Mouse (Mus musculus) hindbrain, embryonic 14.5 days (tissue): ENCODE results near the gene Mapk1. TPM values are rescaled to one million over a fixed set of nuclear protein-coding genes. Genes with fewer than 3 reads are reported as not detected.

ENCODE experiments used
- ATAC-seq: fragments of 200-750 bp; cut with Nextera tagmentation; 2 replicates; pipeline ENCODE4 v1.8.0; 2017; ENCODE audit warnings: moderate number of reproducible peaks, mild to moderate bottlenecking, moderate TSS enrichment, moderate library complexity; ENCODE audit not compliant: low FRiP score
- DNase-seq: peaks from one replicate; pipeline ENCODE4 v3.0.0-alpha.2; 2015; ENCODE audit warnings: low spot score
- H3K27ac ChIP-seq: fragments of 300-500 bp; sonication (generic); 2 replicates; pipeline ENCODE4 v1.5.1; 2014; ENCODE audit warnings: mild to moderate bottlenecking, moderate library complexity
- H3K27me3 ChIP-seq: fragments of 300-500 bp; sonication (generic); 2 replicates; pipeline ENCODE4 v1.6.1; 2014; ENCODE audit warnings: mild to moderate bottlenecking, low read length, mixed read lengths; ENCODE audit not compliant: control insufficient read depth, insufficient read depth
- H3K36me3 ChIP-seq: fragments of 300-500 bp; sonication (generic); replicated peaks from 2 replicates; pipeline ENCODE4 v1.6.1; 2014; ENCODE audit not compliant: control insufficient read depth, insufficient read depth
- H3K4me1 ChIP-seq: fragments of 300-500 bp; sonication (generic); replicated peaks from 2 replicates; pipeline ENCODE4 v1.6.1; 2014; ENCODE audit warnings: antibody characterized with exemption, low read length, mixed read lengths; ENCODE audit not compliant: control insufficient read depth, insufficient read depth
- H3K4me2 ChIP-seq: fragments of 300-500 bp; sonication (generic); replicated peaks from 2 replicates; pipeline ENCODE4 v1.6.1; 2014; ENCODE audit warnings: mild to moderate bottlenecking, moderate library complexity
- H3K4me3 ChIP-seq: fragments of 300-500 bp; sonication (generic); replicated peaks from 2 replicates; pipeline ENCODE4 v1.5.1; 2014; ENCODE audit warnings: mild to moderate bottlenecking, low read length
- H3K9ac ChIP-seq: fragments of 300-500 bp; sonication (generic); 2 replicates; pipeline ENCODE4 v1.6.1; 2014
- H3K9me3 ChIP-seq: fragments of 300-500 bp; sonication (generic); 2 replicates; pipeline ENCODE4 v1.6.1; 2016; ENCODE audit warnings: low read length; ENCODE audit not compliant: control insufficient read depth
- WGBS: fragments of 180-500 bp; shearing (Covaris S2); extraction: QIAGEN DNeasy Blood & Tissue Kit; methylation state at CpG from one replicate; pipeline ENCODE4 v1.1.7; 2014; 5-methylcytosine and 5-hydroxymethylcytosine counted together
- polyA plus RNA-seq: library from polyadenylated mRNA; unstranded; fragments of >200 nt; fragmentation: Nextera tagmentation; extraction: Ambion mirVana; gene quantifications from 2 replicates; pipeline ENCODE4 v1.2.1, GENCODE M21; 2014

Gene Mapk1
- polyA plus RNA-seq, 1 experiment from 2014 or later = 223 TPM

GRCm38 (mm10) chr16:17041417-17041816, 58.2 kb downstream of the Mapk1 start:
- no peak overlapping the region for H3K4me2 ChIP-seq
- 90% methylated on average over 1 of the region's 1 CpGs for WGBS
- H3K27me3 ChIP-seq = no peaks in the 10 kb centered on the region
- DNase-seq = no peak
- peaks cover 96% of the 10 kb centered on the region for H3K36me3 ChIP-seq
- H3K4me3 ChIP-seq = no peak overlapping the region
- no peaks in the 10 kb centered on the region for H3K4me1 ChIP-seq
- no peaks in the 10 kb centered on the region for H3K9me3 ChIP-seq
- H3K9ac ChIP-seq = no peak overlapping the region
- ATAC-seq = no peak
- no peak overlapping the region for H3K27ac ChIP-seq

GRCm38 (mm10) chr16:17044320-17044719, 61.1 kb downstream of the Mapk1 start:
- no peaks in the 10 kb centered on the region for H3K9me3 ChIP-seq
- DNase-seq (no peak), ATAC-seq (no peak)
- H3K27ac ChIP-seq = no peak overlapping the region
- H3K36me3 ChIP-seq = peaks cover 86% of the 10 kb centered on the region
- no peak overlapping the region for H3K4me2 ChIP-seq
- H3K4me3 ChIP-seq = no peak overlapping the region
- H3K27me3 ChIP-seq = no peaks in the 10 kb centered on the region
- WGBS = 85% methylated on average over 3 of the region's 3 CpGs
- H3K9ac ChIP-seq = no peak overlapping the region
- H3K4me1 ChIP-seq = no peaks in the 10 kb centered on the region

GRCm38 (mm10) chr16:17045287-17045686, 62.1 kb downstream of the Mapk1 start:
- Histone ChIP-seq H3K27ac (no peak overlapping the region), H3K4me1 (no peaks in the 10 kb centered on the region), H3K9me3 (no peaks in the 10 kb centered on the region), H3K36me3 (peaks cover 76% of the 10 kb centered on the region), H3K9ac (no peak overlapping the region), H3K27me3 (no peaks in the 10 kb centered on the region), H3K4me2 (no peak overlapping the region), H3K4me3 (no peak overlapping the region)
- DNase-seq (no peak), ATAC-seq (no peak)
- 20% methylated on average over 3 of the region's 3 CpGs for WGBS

- no peaks in the 10 kb centered on the region for H3K27me3 ChIP-seq
- H3K4me3 ChIP-seq = no peak overlapping the region
- H3K9ac ChIP-seq = no peak overlapping the region
- H3K9me3 ChIP-seq = no peaks in the 10 kb centered on the region
- no peaks in the 10 kb centered on the region for H3K4me1 ChIP-seq
- ATAC-seq (no peak), DNase-seq (no peak)
- WGBS = 100% methylated on average over 1 of the region's 1 CpGs
- no peak overlapping the region for H3K4me2 ChIP-seq
- peaks cover 33% of the 10 kb centered on the region for H3K36me3 ChIP-seq
- H3K27ac ChIP-seq = no peak overlapping the region
These were observed 66.7 kb downstream of the Mapk1 start for GRCm38 (mm10) chr16:17049886-17050285.

GRCm38 (mm10) chr16:17052087-17052486, 68.9 kb downstream of the Mapk1 start:
- ATAC-seq (no peak), DNase-seq (no peak)
- no peak overlapping the region for H3K27ac ChIP-seq
- 85% methylated on average over 7 of the region's 7 CpGs for WGBS
- no peaks in the 10 kb centered on the region for H3K9me3 ChIP-seq
- peaks cover 17% of the 10 kb centered on the region for H3K36me3 ChIP-seq
- no peak overlapping the region for H3K9ac ChIP-seq
- no peak overlapping the region for H3K4me2 ChIP-seq
- peaks cover 5% of the 10 kb centered on the region; the same call in 1 of the 2 replicates for H3K4me1 ChIP-seq
- H3K27me3 ChIP-seq = no peaks in the 10 kb centered on the region
- no peak overlapping the region for H3K4me3 ChIP-seq

- WGBS = 73% methylated on average over 3 of the region's 3 CpGs
- H3K9me3 ChIP-seq = no peaks in the 10 kb centered on the region
- no peak overlapping the region for H3K9ac ChIP-seq
- ATAC-seq (no peak), DNase-seq (no peak)
- H3K4me3 ChIP-seq = no peak overlapping the region
- no peak overlapping the region for H3K4me2 ChIP-seq
- peaks cover 5% of the 10 kb centered on the region; the same call in 1 of the 2 replicates for H3K4me1 ChIP-seq
- H3K36me3 ChIP-seq = peaks cover 1% of the 10 kb centered on the region; the same call in 1 of the 2 replicates
- no peaks in the 10 kb centered on the region for H3K27me3 ChIP-seq
- no peak overlapping the region for H3K27ac ChIP-seq
These were observed 70.7 kb downstream of the Mapk1 start for GRCm38 (mm10) chr16:17053903-17054302.

DNA sequence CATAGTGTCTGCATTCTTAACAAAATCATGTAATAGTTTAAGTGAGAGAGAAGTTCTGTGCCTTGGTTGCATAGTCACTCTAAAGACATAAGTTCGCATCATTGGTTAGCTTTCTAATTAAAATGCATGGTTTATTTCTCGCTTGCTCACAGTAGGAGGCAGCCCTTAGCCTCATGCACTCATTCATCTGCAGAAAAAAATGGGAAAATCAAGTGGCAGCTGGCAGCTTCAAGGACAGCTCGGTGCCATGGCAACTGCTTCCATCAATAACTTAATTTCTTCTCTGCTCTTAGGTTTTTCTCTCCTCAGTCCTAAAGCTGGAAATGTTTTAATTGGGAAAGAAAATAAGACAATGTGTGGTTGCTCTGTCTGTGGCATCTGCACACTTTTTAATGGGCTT, 72.4 kb downstream of the Mapk1 start:
- DNase-seq (peak; percentile 60), ATAC-seq (peak; percentile 56; the same call in 1 of the 2 replicates)
- no peak overlapping the region for H3K4me2 ChIP-seq
- H3K36me3 ChIP-seq = no peaks in the 10 kb centered on the region
- H3K27ac ChIP-seq = 0 out of 2 replicates have a peak overlapping the region, but pooled peaks have one; percentile 34
- H3K4me1 ChIP-seq = peaks cover 5% of the 10 kb centered on the region; the same call in 1 of the 2 replicates
- H3K9ac ChIP-seq = no peak overlapping the region
- no peaks in the 10 kb centered on the region for H3K27me3 ChIP-seq
- H3K9me3 ChIP-seq = no peaks in the 10 kb centered on the region
- H3K4me3 ChIP-seq = no peak overlapping the region
- WGBS = 28% methylated on average over 3 of the region's 3 CpGs

GRCm38 (mm10) chr16:17062338-17062737, 79.2 kb downstream of the Mapk1 start:
- H3K27ac ChIP-seq = no peak overlapping the region
- no peaks in the 10 kb centered on the region for H3K27me3 ChIP-seq
- H3K4me2 ChIP-seq = no peak overlapping the region
- DNase-seq = no peak
- WGBS = 72% methylated on average over 1 of the region's 1 CpGs
- no peaks in the 10 kb centered on the region for H3K36me3 ChIP-seq
- no peak overlapping the region for H3K9ac ChIP-seq
- ATAC-seq = no peak
- H3K4me1 ChIP-seq = no peaks in the 10 kb centered on the region
- no peak overlapping the region for H3K4me3 ChIP-seq
- H3K9me3 ChIP-seq = no peaks in the 10 kb centered on the region

- H3K4me1 ChIP-seq = peaks cover 9% of the 10 kb centered on the region; the same call in 1 of the 2 replicates
- H3K4me2 ChIP-seq = no peak overlapping the region
- no peak overlapping the region for H3K4me3 ChIP-seq
- no peaks in the 10 kb centered on the region for H3K9me3 ChIP-seq
- no peak for DNase-seq
- 88% methylated on average over 2 of the region's 2 CpGs for WGBS
- H3K27me3 ChIP-seq = no peaks in the 10 kb centered on the region
- ATAC-seq = no peak
- H3K27ac ChIP-seq = no peak overlapping the region
- H3K36me3 ChIP-seq = no peaks in the 10 kb centered on the region
- no peak overlapping the region for H3K9ac ChIP-seq
These were observed 84.4 kb downstream of the Mapk1 start for GRCm38 (mm10) chr16:17067552-17067951.
